Mouse (Mus musculus): ENCODE results near the gene Trarg1.

Trarg1 gene

DNA sequence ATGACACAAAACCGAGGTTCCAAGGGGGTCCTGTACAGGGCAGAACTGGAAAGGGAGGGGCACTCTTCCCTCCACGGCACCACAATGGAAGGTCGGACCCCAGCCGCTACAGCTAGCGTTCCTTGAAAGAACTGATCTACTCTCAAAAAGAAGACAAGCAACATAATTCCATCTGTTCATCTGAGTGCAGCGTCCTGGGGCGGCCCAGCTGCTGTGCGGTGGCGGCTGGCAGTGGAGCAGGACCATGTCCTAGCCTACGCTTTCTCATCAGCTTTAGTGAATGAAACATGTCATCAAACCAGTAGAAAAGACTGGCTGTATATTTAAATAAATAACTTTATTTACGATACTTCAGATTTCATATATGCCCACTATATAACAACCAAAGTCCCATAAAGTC lies 48.5 kb downstream of the Trarg1 start:
- Histone ChIP-seq H3K4me1 (replicated peaks; ENCODE audit: low read depth, low read length) (peaks cover 24% of the 10 kb centered on the region), H3K27me3 (ENCODE audit: insufficient read depth, low read length) (no peaks in the 10 kb centered on the region), H3K9me3 (ENCODE audit: low read length) (no peaks in the 10 kb centered on the region), H3K4me3 (replicated peaks; ENCODE audit: low read length) (no peak overlapping the region), H3K36me3 (ENCODE audit: insufficient read depth, low read length) (peaks cover 37% of the 10 kb centered on the region)
- TF ChIP-seq POU5F1 (IDR thresholded peaks at IDR 0.05; ENCODE audit: borderline replicate concordance, low read length) = no peak

DNA sequence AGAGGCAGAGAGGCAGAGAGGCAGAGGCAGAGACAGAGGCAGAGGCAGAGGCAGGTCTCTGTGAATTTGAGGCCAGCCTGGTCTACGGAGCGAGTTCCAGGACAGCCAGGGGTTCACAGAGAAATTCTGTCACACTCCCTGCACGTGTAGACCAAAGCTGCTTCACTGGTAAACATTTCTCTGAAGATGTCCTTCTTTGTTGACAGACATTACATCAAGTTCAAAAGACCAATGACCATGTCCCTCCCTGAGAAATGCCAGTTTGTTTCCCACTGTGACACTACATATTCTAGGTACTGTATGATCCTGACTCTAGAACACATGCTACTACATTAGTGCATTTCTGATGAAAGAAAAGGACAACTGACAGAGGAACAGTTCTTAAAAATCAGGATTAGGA lies 51.0 kb downstream of the Trarg1 start:
- H3K9me3 ChIP-seq (ENCODE audit: low read length) = no peaks in the 10 kb centered on the region
- H3K36me3 ChIP-seq (ENCODE audit: insufficient read depth, low read length) = peaks cover 56% of the 10 kb centered on the region
- no peak overlapping the region for H3K4me3 ChIP-seq (replicated peaks; ENCODE audit: low read length)
- peaks cover 24% of the 10 kb centered on the region for H3K4me1 ChIP-seq (replicated peaks; ENCODE audit: low read depth, low read length)
- no peak for TF ChIP-seq POU5F1 (IDR thresholded peaks at IDR 0.05; ENCODE audit: borderline replicate concordance, low read length)
- TF ChIP-seq NANOG (IDR thresholded peaks at IDR 0.05; ENCODE audit: borderline replicate concordance, low read length) = no peak
- TF ChIP-seq CTCF (conservative IDR thresholded peaks at IDR 0.05; ENCODE audit: low read length) = no peak
- H3K27me3 ChIP-seq (ENCODE audit: insufficient read depth, low read length) = no peaks in the 10 kb centered on the region

DNA sequence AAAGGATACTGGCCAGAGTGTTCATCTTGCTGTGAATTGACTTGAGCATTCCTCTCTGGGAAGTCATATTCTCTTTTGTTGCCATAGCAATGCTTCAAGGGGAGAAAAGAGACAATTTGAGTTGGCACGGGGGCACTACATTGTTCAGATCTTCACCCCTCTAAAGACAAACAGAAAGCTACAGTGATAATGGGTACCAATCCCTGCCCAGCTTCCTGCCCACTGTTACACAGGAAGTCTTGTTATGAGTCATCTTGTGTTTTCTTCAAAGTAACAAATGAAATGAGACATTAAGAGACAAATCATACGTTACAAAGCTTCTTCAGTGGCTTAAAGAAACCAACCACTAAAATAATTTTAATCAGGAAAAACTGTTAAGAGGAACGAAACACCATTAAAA lies 55.0 kb downstream of the Trarg1 start:
- H3K36me3 ChIP-seq (ENCODE audit: insufficient read depth, low read length) = peaks cover 54% of the 10 kb centered on the region
- H3K4me3 ChIP-seq (replicated peaks; ENCODE audit: low read length) = no peak overlapping the region
- peaks cover 18% of the 10 kb centered on the region for H3K4me1 ChIP-seq (replicated peaks; ENCODE audit: low read depth, low read length)
- H3K9me3 ChIP-seq (ENCODE audit: low read length) = no peaks in the 10 kb centered on the region
- H3K27me3 ChIP-seq (ENCODE audit: insufficient read depth, low read length) = no peaks in the 10 kb centered on the region
- no peak for TF ChIP-seq CTCF (conservative IDR thresholded peaks at IDR 0.05; ENCODE audit: low read length)
- TF ChIP-seq NANOG (IDR thresholded peaks at IDR 0.05; ENCODE audit: borderline replicate concordance, low read length) = no peak
- TF ChIP-seq POU5F1 (IDR thresholded peaks at IDR 0.05; ENCODE audit: borderline replicate concordance, low read length) = no peak

DNA sequence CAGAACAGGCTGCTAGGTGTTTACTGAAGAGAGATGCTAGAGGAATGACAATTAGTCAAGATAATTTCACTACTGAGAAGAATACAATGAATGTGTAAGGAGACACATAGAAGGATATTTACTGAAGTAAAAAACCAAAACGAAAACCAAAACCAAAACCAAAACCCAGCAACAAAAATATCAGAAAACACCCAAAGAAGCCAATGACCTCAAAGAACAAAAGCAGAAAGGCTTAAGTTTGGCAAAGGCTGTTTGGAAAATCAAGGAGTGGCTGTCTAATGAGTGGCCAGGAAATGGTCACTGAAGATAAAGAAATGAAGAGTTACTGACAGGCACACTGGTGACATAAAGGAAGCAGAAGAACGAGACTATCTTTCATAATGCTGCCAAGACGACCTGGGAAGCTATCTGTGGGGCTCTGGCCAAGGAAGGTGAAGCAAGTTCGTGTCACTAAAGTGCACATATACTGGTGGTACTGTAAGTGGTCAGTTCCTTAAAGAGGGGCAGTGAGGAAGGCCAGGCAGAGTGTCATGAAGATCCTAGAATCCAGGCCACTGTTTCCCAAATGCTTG lies 56.2 kb downstream of the Trarg1 start:
- no peaks in the 10 kb centered on the region for H3K9me3 ChIP-seq (ENCODE audit: low read length)
- TF ChIP-seq CTCF (conservative IDR thresholded peaks at IDR 0.05; ENCODE audit: low read length) = no peak
- no peak for TF ChIP-seq NANOG (IDR thresholded peaks at IDR 0.05; ENCODE audit: borderline replicate concordance, low read length)
- no peak for TF ChIP-seq POU5F1 (IDR thresholded peaks at IDR 0.05; ENCODE audit: borderline replicate concordance, low read length)
- 0 out of 2 replicates have a peak, but pooled peaks cover 8% of the 10 kb centered on the region for H3K4me1 ChIP-seq (replicated peaks; ENCODE audit: low read depth, low read length)
- no peak overlapping the region for H3K4me3 ChIP-seq (replicated peaks; ENCODE audit: low read length)
- H3K36me3 ChIP-seq (ENCODE audit: insufficient read depth, low read length) = peaks cover 47% of the 10 kb centered on the region
- H3K27me3 ChIP-seq (ENCODE audit: insufficient read depth, low read length) = no peaks in the 10 kb centered on the region

DNA sequence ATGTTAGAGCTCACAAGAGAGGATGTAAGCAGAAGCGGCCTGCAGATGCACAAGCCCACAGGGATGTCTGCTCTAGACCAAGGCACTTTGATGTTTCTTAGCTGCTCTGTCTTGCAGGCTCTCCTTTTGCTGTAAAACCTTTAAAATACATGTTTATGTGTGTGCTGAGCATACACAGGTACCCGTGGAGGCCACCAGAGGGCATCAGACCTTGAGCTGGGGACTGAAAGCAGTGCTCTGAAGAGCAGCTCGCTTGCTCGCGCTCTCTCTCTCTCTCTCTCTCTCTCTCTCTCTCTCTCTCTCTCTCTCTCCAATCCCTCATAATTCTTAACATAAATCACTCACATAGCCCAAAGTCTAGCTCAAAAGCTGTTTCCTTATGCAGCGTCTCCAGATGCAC lies 59.5 kb downstream of the Trarg1 start:
- TF ChIP-seq CTCF (conservative IDR thresholded peaks at IDR 0.05; ENCODE audit: low read length) = peak; percentile 50
- TF ChIP-seq POU5F1 (IDR thresholded peaks at IDR 0.05; ENCODE audit: borderline replicate concordance, low read length) = no peak
- no peak for TF ChIP-seq NANOG (IDR thresholded peaks at IDR 0.05; ENCODE audit: borderline replicate concordance, low read length)

DNA sequence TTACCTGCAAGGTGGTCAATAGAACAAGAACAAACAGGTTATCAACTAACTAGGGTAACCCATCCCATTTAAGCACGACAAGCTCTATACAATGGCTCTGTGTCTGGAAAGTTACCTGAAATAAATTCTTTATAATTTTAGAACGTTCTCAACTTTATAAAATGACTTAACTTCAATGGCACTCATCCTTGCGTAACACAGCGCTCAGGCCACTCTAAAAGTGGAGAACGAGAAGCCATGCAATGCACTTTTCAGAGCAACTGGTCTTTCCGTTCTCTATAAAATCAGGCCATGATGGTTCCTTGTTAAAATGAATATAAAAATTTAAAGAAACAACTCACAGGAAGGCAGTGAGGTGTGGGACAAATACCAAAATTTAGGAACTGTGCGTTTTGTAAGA lies 62.9 kb downstream of the Trarg1 start:
- no peak for TF ChIP-seq NANOG (IDR thresholded peaks at IDR 0.05; ENCODE audit: borderline replicate concordance, low read length)
- no peaks in the 10 kb centered on the region for H3K9me3 ChIP-seq (ENCODE audit: low read length)
- H3K36me3 ChIP-seq (ENCODE audit: insufficient read depth, low read length) = peaks cover 40% of the 10 kb centered on the region
- H3K4me1 ChIP-seq (replicated peaks; ENCODE audit: low read depth, low read length) = peaks cover 14% of the 10 kb centered on the region; the same call in 1 of the 2 replicates
- H3K4me3 ChIP-seq (replicated peaks; ENCODE audit: low read length) = no peak overlapping the region
- no peaks in the 10 kb centered on the region for H3K27me3 ChIP-seq (ENCODE audit: insufficient read depth, low read length)

More for the DNA sequence above, 59.5 kb downstream of the Trarg1 start:
- H3K9me3 ChIP-seq (ENCODE audit: low read length) = no peaks in the 10 kb centered on the region
- H3K36me3 ChIP-seq (ENCODE audit: insufficient read depth, low read length) = peaks cover 41% of the 10 kb centered on the region
- no peaks in the 10 kb centered on the region for H3K27me3 ChIP-seq (ENCODE audit: insufficient read depth, low read length)
- H3K4me1 ChIP-seq (replicated peaks; ENCODE audit: low read depth, low read length) = peaks cover 10% of the 10 kb centered on the region; the same call in 1 of the 2 replicates
- no peak overlapping the region for H3K4me3 ChIP-seq (replicated peaks; ENCODE audit: low read length)

DNA sequence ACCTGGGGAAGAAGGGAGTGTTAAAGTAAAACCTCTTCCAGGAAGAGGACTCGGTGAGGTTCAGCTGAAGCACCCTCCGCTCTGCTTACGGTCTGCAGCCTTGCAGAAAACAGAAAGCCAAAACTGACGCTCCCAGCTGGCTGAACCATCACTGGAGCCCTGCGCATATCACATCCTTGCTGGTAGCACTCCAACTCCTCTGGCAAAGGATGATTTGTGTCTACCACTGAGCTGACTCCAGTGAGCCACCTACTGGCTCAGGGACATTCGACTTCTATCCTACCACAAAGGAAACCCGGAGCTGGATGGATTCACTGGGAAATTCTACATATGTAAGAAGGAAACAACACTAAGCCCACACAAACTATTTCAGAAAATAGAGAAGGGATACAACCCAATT lies 64.9 kb downstream of the Trarg1 start:
- Histone ChIP-seq H3K4me3 (replicated peaks; ENCODE audit: low read length) (no peak overlapping the region), H3K9me3 (ENCODE audit: low read length) (no peaks in the 10 kb centered on the region), H3K36me3 (ENCODE audit: insufficient read depth, low read length) (peaks cover 60% of the 10 kb centered on the region), H3K27me3 (ENCODE audit: insufficient read depth, low read length) (no peaks in the 10 kb centered on the region), H3K4me1 (replicated peaks; ENCODE audit: low read depth, low read length) (peaks cover 11% of the 10 kb centered on the region; the same call in 1 of the 2 replicates)
- TF ChIP-seq POU5F1 (IDR thresholded peaks at IDR 0.05; ENCODE audit: borderline replicate concordance, low read length) (no peak), NANOG (IDR thresholded peaks at IDR 0.05; ENCODE audit: borderline replicate concordance, low read length) (no peak), CTCF (conservative IDR thresholded peaks at IDR 0.05; ENCODE audit: low read length) (no peak; the same call in 1 of the 2 replicates)

DNA sequence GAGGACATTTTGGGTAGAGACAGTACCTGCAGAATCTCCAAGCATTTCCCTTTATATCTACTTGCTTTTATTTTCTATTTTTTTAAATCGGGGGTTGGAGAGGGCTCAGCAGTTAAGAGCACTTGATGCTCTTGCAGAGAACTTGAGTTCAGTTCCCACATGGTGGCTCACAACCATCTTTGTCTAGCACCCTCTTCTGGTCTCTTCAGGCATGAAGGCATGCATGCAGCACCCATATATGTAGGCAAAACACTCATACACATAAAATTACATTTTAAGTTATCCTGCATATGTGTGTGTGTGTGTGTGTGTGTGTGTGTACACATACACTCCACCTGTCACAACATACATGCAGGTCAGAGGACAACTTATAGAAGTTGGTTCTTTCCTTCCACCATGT lies 66.3 kb downstream of the Trarg1 start:
- no peak overlapping the region for H3K4me3 ChIP-seq (replicated peaks; ENCODE audit: low read length)
- H3K9me3 ChIP-seq (ENCODE audit: low read length) = no peaks in the 10 kb centered on the region
- peaks cover 72% of the 10 kb centered on the region for H3K36me3 ChIP-seq (ENCODE audit: insufficient read depth, low read length)
- H3K27me3 ChIP-seq (ENCODE audit: insufficient read depth, low read length) = no peaks in the 10 kb centered on the region
- TF ChIP-seq NANOG (IDR thresholded peaks at IDR 0.05; ENCODE audit: borderline replicate concordance, low read length) (no peak), POU5F1 (IDR thresholded peaks at IDR 0.05; ENCODE audit: borderline replicate concordance, low read length) (no peak), CTCF (conservative IDR thresholded peaks at IDR 0.05; ENCODE audit: low read length) (no peak)
- H3K4me1 ChIP-seq (replicated peaks; ENCODE audit: low read depth, low read length) = peaks cover 19% of the 10 kb centered on the region

All from E14TG2a.4 (cell line).